Mouse (Mus musculus) CH12.LX (cell line): Measurements from ENCODE around the gene Xndc1. TPM values are rescaled to one million over a fixed set of nuclear protein-coding genes. Genes with fewer than 3 reads are reported as not detected.

ENCODE experiments used
- DNase-seq: peaks from one replicate; pipeline ENCODE4 v3.0.0-alpha.2; 2013; ENCODE audit errors: extremely low read depth
- H3K27ac ChIP-seq: 2 replicates; pipeline ENCODE4 v1.5.1; 2012; ENCODE audit warnings: low read depth, mild to moderate bottlenecking, control low read depth, moderate library complexity; ENCODE audit not compliant: insufficient read depth
- H3K27me3 ChIP-seq: replicated peaks from 2 replicates; pipeline ENCODE3; 2012; ENCODE audit warnings: inconsistent platforms
- H3K36me3 ChIP-seq, 2 experiments: replicated peaks in 1 of 2; 2 replicates each; pipeline versions ENCODE3 to v1.6.1; 2012; ENCODE audit warnings: inconsistent platforms in 1 of 2, low read length in 1 of 2, mild to moderate bottlenecking in 1 of 2, mixed read lengths in 1 of 2, moderate library complexity in 1 of 2; ENCODE audit not compliant: control insufficient read depth in 1 of 2, insufficient read depth in 1 of 2
- H3K4me1 ChIP-seq, 2 experiments: 2 replicates each; pipeline ENCODE4 v1.6.1; 2012; ENCODE audit warnings: inconsistent platforms in 1 of 2, moderate library complexity in 1 of 2; ENCODE audit not compliant: insufficient read depth in 2 of 2, control insufficient read depth in 1 of 2
- H3K4me2 ChIP-seq: 2 replicates; pipeline ENCODE4 v1.6.1; 2012; ENCODE audit warnings: low read depth, mild to moderate bottlenecking, control low read depth; ENCODE audit not compliant: poor library complexity, insufficient read depth, severe bottlenecking
- H3K4me3 ChIP-seq, 3 experiments: fragments of 150-350 bp in 1 of 3; sonication (generic) in 1 of 3; replicated peaks in 1 of 3; 2 replicates each; pipeline versions ENCODE3 to v1.5.1; 2011 to 2012; ENCODE audit warnings: low read depth in 2 of 3, low read length in 2 of 3, mild to moderate bottlenecking in 2 of 3, moderate library complexity in 2 of 3, control low read depth in 1 of 3, improper control_type of control experiment in 1 of 3, inconsistent platforms in 1 of 3, mixed read lengths in 1 of 3; ENCODE audit not compliant: poor library complexity in 1 of 3
- H3K79me2 ChIP-seq: replicated peaks from 2 replicates; pipeline ENCODE4 v1.6.1; 2012; ENCODE audit warnings: mild to moderate bottlenecking, moderate library complexity; ENCODE audit not compliant: control insufficient read depth, poor library complexity, insufficient read depth, severe bottlenecking; ENCODE audit errors: extremely low read depth
- H3K9ac ChIP-seq: 2 replicates; pipeline ENCODE4 v1.6.1; 2012; ENCODE audit warnings: low read depth, mild to moderate bottlenecking, control low read depth, moderate library complexity; ENCODE audit not compliant: insufficient read depth
- H3K9me3 ChIP-seq: replicated peaks from 2 replicates; pipeline ENCODE3; 2012; ENCODE audit warnings: low read length, inconsistent platforms, mixed read lengths
- CHD2 ChIP-seq: IDR thresholded peaks from 2 replicates; pipeline ENCODE4 v1.6.1; 2011; ENCODE audit warnings: low read length, improper control_type of control experiment
- CTCF ChIP-seq, 2 experiments: IDR thresholded peaks in 1 of 2; conservative IDR thresholded peaks in 1 of 2; 2 replicates each; pipeline ENCODE4 v1.5.1; 2011 to 2012; ENCODE audit warnings: low read depth in 2 of 2, low read length in 2 of 2, improper control_type of control experiment in 1 of 2, inconsistent platforms in 1 of 2, mild to moderate bottlenecking in 1 of 2, moderate library complexity in 1 of 2
- E2F4 ChIP-seq: IDR thresholded peaks from 2 replicates; pipeline ENCODE4 v1.6.1; 2011; ENCODE audit warnings: low read depth, low read length, improper control_type of control experiment; ENCODE audit not compliant: insufficient replicate concordance
- ELF1 ChIP-seq: IDR thresholded peaks from 2 replicates; pipeline ENCODE4 v1.6.1; 2014; ENCODE audit warnings: low read depth, mild to moderate bottlenecking, inconsistent platforms, low read length, improper control_type of control experiment
- EP300 ChIP-seq: IDR thresholded peaks from 2 replicates; pipeline ENCODE4 v1.6.1; 2011; ENCODE audit warnings: low read length, improper control_type of control experiment
- ETS1 ChIP-seq: conservative IDR thresholded peaks from 2 replicates; pipeline ENCODE4 v1.6.1; 2012; ENCODE audit warnings: low read depth, mild to moderate bottlenecking, inconsistent platforms, low read length, improper control_type of control experiment, moderate library complexity
- GABPA ChIP-seq: IDR thresholded peaks from 2 replicates; pipeline ENCODE4 v1.6.1; 2012; ENCODE audit warnings: low read depth, low read length, improper control_type of control experiment, inconsistent platforms; ENCODE audit not compliant: insufficient replicate concordance
- JUN ChIP-seq: IDR thresholded peaks from 2 replicates; pipeline ENCODE4 v1.6.1; 2011; ENCODE audit warnings: low read depth, mild to moderate bottlenecking, low read length, improper control_type of control experiment, moderate library complexity; ENCODE audit not compliant: insufficient read depth
- KAT2A ChIP-seq: IDR thresholded peaks from 2 replicates; pipeline ENCODE4 v1.6.1; 2012; ENCODE audit warnings: low read length, improper control_type of control experiment, inconsistent platforms; ENCODE audit not compliant: insufficient replicate concordance
- MAX ChIP-seq: IDR thresholded peaks from 2 replicates; pipeline ENCODE4 v1.6.1; 2011; ENCODE audit warnings: low read length, improper control_type of control experiment
- MEF2A ChIP-seq: IDR thresholded peaks from 2 replicates; pipeline ENCODE4 v1.6.1; 2014; ENCODE audit warnings: low read depth, mild to moderate bottlenecking, inconsistent platforms, low read length, improper control_type of control experiment, borderline replicate concordance
- MYC ChIP-seq: IDR thresholded peaks from 2 replicates; pipeline ENCODE4 v1.6.1; 2011; ENCODE audit warnings: low read depth, mild to moderate bottlenecking, improper control_type of control experiment, low read length
- NRF1 ChIP-seq: IDR thresholded peaks from 2 replicates; pipeline ENCODE4 v1.6.1; 2014; ENCODE audit warnings: low read depth, mild to moderate bottlenecking, inconsistent platforms, low read length, improper control_type of control experiment, moderate library complexity
- POLR2AphosphoS2 ChIP-seq: IDR thresholded peaks from 2 replicates; pipeline ENCODE4 v1.6.1; 2011; ENCODE audit warnings: low read depth, low read length, improper control_type of control experiment
- SIN3A ChIP-seq: IDR thresholded peaks from 2 replicates; pipeline ENCODE4 v1.6.1; 2012; ENCODE audit warnings: low read length, improper control_type of control experiment, inconsistent platforms
- SMC3 ChIP-seq: IDR thresholded peaks from 2 replicates; pipeline ENCODE4 v1.6.1; 2011; ENCODE audit warnings: low read depth, low read length, improper control_type of control experiment
- TCF12 ChIP-seq: IDR thresholded peaks from 2 replicates; pipeline ENCODE4 v1.6.1; 2014; ENCODE audit warnings: low read depth, mild to moderate bottlenecking, inconsistent platforms, low read length, improper control_type of control experiment
- UBTF ChIP-seq: IDR thresholded peaks from 2 replicates; pipeline ENCODE4 v1.6.1; 2012; ENCODE audit warnings: low read depth, mild to moderate bottlenecking, inconsistent platforms, low read length, improper control_type of control experiment, moderate library complexity
- USF1 ChIP-seq: IDR thresholded peaks from 2 replicates; pipeline ENCODE4 v1.6.1; 2014; ENCODE audit warnings: low read depth, mild to moderate bottlenecking, inconsistent platforms, low read length, improper control_type of control experiment
- ZKSCAN1 ChIP-seq: IDR thresholded peaks from 2 replicates; pipeline ENCODE4 v1.6.1; 2012; ENCODE audit warnings: low read depth, inconsistent platforms, low read length, improper control_type of control experiment, borderline replicate concordance
- ZMIZ1 ChIP-seq: IDR thresholded peaks from 2 replicates; pipeline ENCODE4 v1.6.1; 2012; ENCODE audit warnings: low read depth, mild to moderate bottlenecking, inconsistent platforms, low read length, improper control_type of control experiment
- ZNF384 ChIP-seq: IDR thresholded peaks from 2 replicates; pipeline ENCODE4 v1.6.1; 2012; ENCODE audit warnings: low read depth, low read length, improper control_type of control experiment, inconsistent platforms
- dilution Hi-C: fragments of 300-500 bp; cut with MboI; formaldehyde crosslinking; loops from 2 replicates; pipeline ENCODE4 v1.14.3; 2020; ENCODE audit warnings: low sequenced_read_pairs; ENCODE audit not compliant: extremely low pct_unique_long_range_greater_than_20kb, extremely low pct_ligation_motif_present
- in situ Hi-C: fragments of 300-500 bp; cut with MboI; formaldehyde crosslinking; loops from 3 replicates; pipeline ENCODE4 v1.14.3; 2019; ENCODE audit warnings: low sequenced_read_pairs, low pct_ligation_motif_present, low pct_unique_long_range_greater_than_20kb, mixed read lengths
- polyA plus RNA-seq: library from polyadenylated mRNA; unstranded; fragments of >175 nt; gene quantifications from 2 replicates; pipeline ENCODE4 v1.2.1, GENCODE M21; 2012; ENCODE audit warnings: low read depth; ENCODE audit not compliant: insufficient read length
- total RNA-seq, 2 experiments: library from RNA; depleted of rRNA; stranded (reverse); fragments of 300-350 nt in 1 of 2; fragments of >200 nt in 1 of 2; gene quantifications; 2 replicates each; pipeline ENCODE4 v1.2.3; 2012 to 2014

Gene Xndc1
- total and polyA plus RNA-seq, 3 experiments = 15.4 to 26.7 (median 19.8) TPM

GRCm38 (mm10) chr7:102063891-102064290 is 1.4 kb upstream of the Xndc1 start:
- Histone ChIP-seq H3K4me3 (peak overlapping the region; percentile 72 to 93 (median 81)), H3K27me3 (no peaks in the 10 kb centered on the region), H3K9me3 (no peaks in the 10 kb centered on the region), H3K4me2 (peak overlapping the region; percentile 97), H3K4me1 (peaks cover 9 to 49% of the 10 kb centered on the region in 2 experiments), H3K27ac (no peak overlapping the region), H3K36me3 (peaks cover 5 to 19% of the 10 kb centered on the region in 2 experiments), H3K9ac (peak overlapping the region; percentile 80), H3K79me2 (peaks cover 55% of the 10 kb centered on the region)
- dilution Hi-C loops = no loop called here
- DNase-seq = no peak
- in situ Hi-C loops = loop anchor here (10.0 kb wide), 1 partner anchor 399 kb away; the partner anchor contains the start of gene Clpb
- TF ChIP-seq MEF2A (no peak), ELF1 (no peak), MAX (no peak), ZMIZ1 (no peak)

GRCm38 (mm10) chr7:102064655-102065045 is 661 bp upstream of the Xndc1 start:
- no peak overlapping the region; the same call in 1 of the 2 replicates for H3K27ac ChIP-seq
- H3K4me3 ChIP-seq = peak overlapping the region; percentile 72 to 93 (median 81)
- peaks cover 49% of the 10 kb centered on the region for H3K79me2 ChIP-seq
- H3K4me1 ChIP-seq = peaks cover 9 to 50% of the 10 kb centered on the region in 2 experiments
- dilution Hi-C loops (no loop called here), in situ Hi-C loops (loop anchor here (10.0 kb wide), 1 partner anchor 400 kb away; the partner anchor contains the start of gene Clpb)
- TF ChIP-seq SMC3 (no peak), SIN3A (no peak), NRF1 (no peak), UBTF (no peak), USF1 (no peak), CTCF (conservative IDR thresholded peaks at IDR 0.05 in 1 of 2, IDR thresholded peaks at IDR 0.05 in 1 of 2; ENCODE audit: low read depth in 2 of 2, low read length in 2 of 2) (no peak), ZMIZ1 (no peak), ZKSCAN1 (no peak), KAT2A (no peak), EP300 (no peak), MYC (no peak), JUN (no peak), TCF12 (no peak), POLR2AphosphoS2 (no peak), ZNF384 (no peak), ETS1 (no peak), GABPA (no peak), CHD2 (no peak), E2F4 (no peak)
- H3K9ac ChIP-seq = peak overlapping the region; percentile 80
- no peaks in the 10 kb centered on the region for H3K27me3 ChIP-seq
- DNase-seq = no peak
- H3K9me3 ChIP-seq = no peaks in the 10 kb centered on the region
- H3K4me2 ChIP-seq = peak overlapping the region; percentile 97
- peaks cover under 1 to 14% of the 10 kb centered on the region in 2 experiments for H3K36me3 ChIP-seq
